Mouse (Mus musculus) midbrain, embryonic 12.5 days (tissue): Measurements from ENCODE around the gene Atp5h. TPM values are rescaled to one million over a fixed set of nuclear protein-coding genes. Genes with fewer than 3 reads are reported as not detected.
"Not testable (repeated sequence)": the region's sequence is repeated elsewhere in the genome, so short reads cannot be mapped to it uniquely, and the experiment has no call there.

Experiments used
- ATAC-seq: fragments of 200-750 bp; cut with Nextera tagmentation; 2 replicates; pipeline ENCODE4 v1.8.0; 2017; ENCODE audit warnings: low read depth, moderate TSS enrichment, moderate library complexity; ENCODE audit not compliant: low FRiP score
- H3K27ac ChIP-seq: fragments of 300-500 bp; sonication (generic); replicated peaks from 2 replicates; pipeline ENCODE4 v1.5.1; 2016; ENCODE audit warnings: mild to moderate bottlenecking
- H3K27me3 ChIP-seq: fragments of 300-500 bp; sonication (generic); 2 replicates; pipeline ENCODE4 v1.6.1; 2016; ENCODE audit warnings: mild to moderate bottlenecking
- H3K36me3 ChIP-seq: fragments of 300-500 bp; sonication (generic); 2 replicates; pipeline ENCODE4 v1.6.1; 2016
- H3K4me1 ChIP-seq: fragments of 300-500 bp; sonication (generic); 2 replicates; pipeline ENCODE4 v1.6.1; 2016
- H3K4me2 ChIP-seq: fragments of 300-500 bp; sonication (generic); replicated peaks from 2 replicates; pipeline ENCODE4 v1.6.1; 2016; ENCODE audit warnings: mild to moderate bottlenecking, moderate library complexity
- H3K4me3 ChIP-seq: fragments of 300-500 bp; sonication (generic); 2 replicates; pipeline ENCODE4 v1.5.1; 2016; ENCODE audit warnings: mild to moderate bottlenecking
- H3K9ac ChIP-seq: fragments of 300-500 bp; sonication (generic); replicated peaks from 2 replicates; pipeline ENCODE4 v1.6.1; 2016; ENCODE audit warnings: mild to moderate bottlenecking, moderate library complexity
- H3K9me3 ChIP-seq: fragments of 300-500 bp; sonication (generic); 2 replicates; pipeline ENCODE4 v1.6.1; 2016; ENCODE audit warnings: mild to moderate bottlenecking
- WGBS: fragments of 180-500 bp; shearing (Covaris S2); methylation state at CpG from one replicate; pipeline ENCODE4 v1.1.7; 2016; 5-methylcytosine and 5-hydroxymethylcytosine counted together
- polyA plus RNA-seq: library from polyadenylated mRNA; unstranded; fragments of >200 nt; fragmentation: Nextera tagmentation; extraction: Ambion mirVana; gene quantifications from 2 replicates; pipeline ENCODE4 v1.2.1, GENCODE M21; 2016

The Atp5h gene
- polyA plus RNA-seq, result 873 and 889 TPM in 2 replicates

DNA sequence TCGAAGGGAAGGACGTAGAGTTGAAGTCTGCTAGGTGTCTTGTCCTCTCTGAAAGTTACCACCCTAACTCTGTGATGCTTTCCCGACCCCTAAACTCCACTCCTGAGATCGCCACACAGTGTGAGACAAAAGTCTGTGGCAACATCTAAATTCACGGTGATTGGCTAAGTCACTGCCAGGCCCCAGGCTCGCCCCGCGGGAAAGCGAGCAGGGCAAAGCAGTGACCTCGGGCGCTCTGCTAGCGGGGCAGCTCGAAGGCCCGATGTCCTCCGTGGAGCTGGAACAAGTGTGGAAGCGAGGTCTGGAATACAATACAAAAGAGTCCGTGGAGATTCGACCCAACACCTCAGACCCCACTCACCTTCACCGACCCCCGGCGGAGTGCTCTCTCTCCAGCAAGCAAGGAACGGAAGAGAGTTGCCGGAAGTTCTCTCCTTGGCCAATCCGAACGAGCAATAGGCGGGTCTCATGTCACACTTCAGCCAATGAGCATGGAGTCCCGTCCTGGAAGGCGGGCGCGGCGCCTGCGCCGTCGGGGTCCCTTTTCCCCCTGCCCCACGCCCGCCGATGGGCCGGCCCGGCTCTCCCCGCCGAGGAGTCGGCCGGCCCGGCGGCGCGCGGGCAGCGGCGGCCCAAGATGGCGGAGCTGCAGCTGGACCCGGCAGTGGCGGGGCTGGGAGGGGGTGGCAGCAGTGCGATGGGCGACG is at the start of gene Atp5h, which contains the start of gene Kctd2:
Gene Atp5h, minus strand, starts transcription at position 432 of the 707 bp plus-strand sequence.
Gene Kctd2, plus strand, starts transcription at position 598 of the 707 bp plus-strand sequence.
- Histone ChIP-seq H3K36me3 (peaks cover 40% of the 10 kb centered on the region), H3K4me2 (peak within 1 kb of the TSS; percentile 98), H3K4me3 (peak within 1 kb of the TSS; percentile 62), H3K27ac (peak within 1 kb of the TSS; percentile 76), H3K9me3 (no peaks in the 10 kb centered on the region), H3K4me1 (peaks cover 30% of the 10 kb centered on the region), H3K9ac (peak within 1 kb of the TSS; percentile 87), H3K27me3 (no peaks in the 10 kb centered on the region)
- WGBS, result under 1% methylated on average over 40 of the region's 56 CpGs
- peak; percentile 98 for ATAC-seq

DNA sequence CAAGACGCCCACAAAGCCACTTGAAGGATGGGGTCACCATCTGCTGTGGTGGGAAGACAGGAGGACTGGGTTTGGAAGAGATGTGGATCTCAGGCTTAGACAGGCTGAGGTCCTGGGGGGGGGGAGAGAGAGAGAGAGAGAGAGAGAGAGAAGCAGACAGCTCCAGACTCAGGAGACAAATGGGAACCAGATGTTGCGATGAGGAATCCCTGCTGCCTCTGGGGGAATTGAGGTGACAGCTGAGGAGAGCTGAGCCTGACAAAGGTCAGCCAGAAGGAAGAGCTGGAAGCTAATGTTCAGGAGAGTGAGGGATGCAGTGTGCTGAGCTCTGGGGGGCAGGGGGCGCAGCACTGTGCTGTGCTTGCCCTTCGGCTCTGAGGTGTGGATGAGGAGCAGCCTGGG is 47.5 kb upstream of the Atp5h start:
- 55% methylated on average over 4 of the region's 4 CpGs for WGBS
- H3K27me3 ChIP-seq, result no peaks in the 10 kb centered on the region; the same call in 1 of the 2 replicates
- no peak overlapping the region for H3K4me2 ChIP-seq

GRCm38 (mm10) chr11:115464851-115465250 is 45.1 kb upstream of the Atp5h start:
- Histone ChIP-seq H3K27me3 (no peaks in the 10 kb centered on the region; the same call in 1 of the 2 replicates), H3K9ac (no peak overlapping the region), H3K4me2 (no peak overlapping the region), H3K27ac (no peak overlapping the region), H3K9me3 (no peaks in the 10 kb centered on the region), H3K4me3 (no peak overlapping the region), H3K4me1 (no peaks in the 10 kb centered on the region; the same call in 1 of the 2 replicates), H3K36me3 (no peaks in the 10 kb centered on the region)
- 88% methylated on average over 8 of the region's 8 CpGs for WGBS
- no peak for ATAC-seq

More for the DNA sequence above, 47.5 kb upstream of the Atp5h start:
- Histone ChIP-seq H3K4me1 (no peaks in the 10 kb centered on the region; the same call in 1 of the 2 replicates), H3K27ac (no peak overlapping the region), H3K9me3 (no peaks in the 10 kb centered on the region), H3K9ac (0 out of 2 replicates have a peak overlapping the region, but pooled peaks have one; percentile 34), H3K36me3 (no peaks in the 10 kb centered on the region), H3K4me3 (no peak overlapping the region)
- no peak for ATAC-seq

- no peaks in the 10 kb centered on the region; the same call in 1 of the 2 replicates for H3K27me3 ChIP-seq
- no peak overlapping the region for H3K9ac ChIP-seq
- H3K27ac ChIP-seq, result no peak overlapping the region
- no peak for ATAC-seq
- no peak overlapping the region for H3K4me2 ChIP-seq
- no peaks in the 10 kb centered on the region for H3K36me3 ChIP-seq
- WGBS, result 77% methylated on average over 11 of the region's 11 CpGs
- no peaks in the 10 kb centered on the region for H3K9me3 ChIP-seq
- H3K4me3 ChIP-seq, result no peak overlapping the region
- H3K4me1 ChIP-seq, result no peaks in the 10 kb centered on the region; the same call in 1 of the 2 replicates
Measured at GRCm38 (mm10) chr11:115463397-115463796, 43.6 kb upstream of the Atp5h start.

- WGBS, result 82% methylated on average over 16 of the region's 16 CpGs
- no peak for ATAC-seq
- Histone ChIP-seq H3K27ac (no peak within 1 kb of the TSS), H3K9ac (no peak within 1 kb of the TSS), H3K36me3 (no peaks in the 10 kb centered on the region), H3K9me3 (no peaks in the 10 kb centered on the region), H3K4me1 (no peaks in the 10 kb centered on the region; the same call in 1 of the 2 replicates), H3K27me3 (no peaks in the 10 kb centered on the region; the same call in 1 of the 2 replicates), H3K4me2 (no peak within 1 kb of the TSS), H3K4me3 (no peak within 1 kb of the TSS)
Measured at GRCm38 (mm10) chr11:115462243-115462891, 42.6 kb upstream of the Atp5h start, which contains the start of gene Slc16a5. TSS of gene Slc16a5 (plus strand) at chr11:115462474.

DNA sequence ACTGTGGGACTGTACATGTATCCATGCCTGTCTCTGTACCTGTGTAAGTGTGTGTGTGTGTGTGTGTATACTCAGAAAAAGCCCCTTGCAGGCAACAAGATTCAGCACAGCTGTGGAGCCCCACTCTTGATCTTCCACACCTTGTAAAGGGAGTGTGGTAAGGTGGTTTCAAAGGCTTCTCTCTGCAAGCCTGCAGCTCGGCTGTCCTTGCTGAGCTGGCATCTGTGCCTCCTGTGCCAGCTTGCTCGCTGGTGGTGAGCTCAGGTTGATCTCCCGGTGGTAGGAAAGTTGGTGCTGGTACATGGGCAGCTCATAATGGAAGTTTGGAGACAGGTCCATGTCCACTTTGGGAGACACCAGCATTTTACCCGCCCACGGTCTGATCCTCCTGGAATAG is 42.1 kb upstream of the Atp5h start:
- Histone ChIP-seq H3K9ac (no peak overlapping the region), H3K9me3 (no peaks in the 10 kb centered on the region), H3K27ac (no peak overlapping the region), H3K4me2 (no peak overlapping the region), H3K36me3 (no peaks in the 10 kb centered on the region), H3K4me3 (no peak overlapping the region), H3K4me1 (no peaks in the 10 kb centered on the region), H3K27me3 (no peaks in the 10 kb centered on the region; the same call in 1 of the 2 replicates)
- WGBS, result 80% methylated on average over 5 of the region's 5 CpGs
- no peak for ATAC-seq

- no peak overlapping the region for H3K4me3 ChIP-seq
- H3K4me2 ChIP-seq, result no peak overlapping the region
- no peaks in the 10 kb centered on the region; the same call in 1 of the 2 replicates for H3K27me3 ChIP-seq
- H3K4me1 ChIP-seq, result no peaks in the 10 kb centered on the region
- no peaks in the 10 kb centered on the region for H3K9me3 ChIP-seq
- no peak overlapping the region for H3K9ac ChIP-seq
- H3K36me3 ChIP-seq, result no peaks in the 10 kb centered on the region
- 18% methylated on average over 8 of the region's 8 CpGs for WGBS
- no peak overlapping the region for H3K27ac ChIP-seq
- ATAC-seq, result no peak
Measured at GRCm38 (mm10) chr11:115460976-115461375, 41.2 kb upstream of the Atp5h start.

DNA sequence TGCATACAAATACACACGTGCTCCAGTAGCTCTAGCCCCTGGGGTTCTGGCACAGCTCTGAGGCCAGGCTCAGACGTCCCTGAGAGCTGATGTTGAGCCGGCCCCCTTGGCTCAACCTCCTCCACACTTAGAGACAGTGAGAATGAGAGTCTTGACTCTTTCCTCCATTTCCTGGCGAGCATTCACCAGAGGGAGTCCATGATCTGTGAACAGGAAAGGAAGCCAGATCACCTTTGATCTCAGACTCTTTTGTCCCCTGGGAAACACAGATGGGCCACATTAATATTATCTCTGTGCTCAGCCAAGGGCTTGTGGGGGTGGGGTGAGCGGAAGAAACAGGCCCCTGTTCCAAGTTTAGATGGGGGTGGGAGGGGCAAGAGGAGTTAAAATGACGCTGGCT is 37.6 kb upstream of the Atp5h start:
- H3K9ac ChIP-seq, result no peak overlapping the region
- H3K4me2 ChIP-seq, result no peak overlapping the region
- no peaks in the 10 kb centered on the region for H3K36me3 ChIP-seq
- no peaks in the 10 kb centered on the region; the same call in 1 of the 2 replicates for H3K27me3 ChIP-seq
- 42% methylated on average over 6 of the region's 6 CpGs for WGBS
- no peaks in the 10 kb centered on the region for H3K4me1 ChIP-seq
- ATAC-seq, result no peak
- no peaks in the 10 kb centered on the region for H3K9me3 ChIP-seq
- H3K4me3 ChIP-seq, result no peak overlapping the region
- H3K27ac ChIP-seq, result no peak overlapping the region

DNA sequence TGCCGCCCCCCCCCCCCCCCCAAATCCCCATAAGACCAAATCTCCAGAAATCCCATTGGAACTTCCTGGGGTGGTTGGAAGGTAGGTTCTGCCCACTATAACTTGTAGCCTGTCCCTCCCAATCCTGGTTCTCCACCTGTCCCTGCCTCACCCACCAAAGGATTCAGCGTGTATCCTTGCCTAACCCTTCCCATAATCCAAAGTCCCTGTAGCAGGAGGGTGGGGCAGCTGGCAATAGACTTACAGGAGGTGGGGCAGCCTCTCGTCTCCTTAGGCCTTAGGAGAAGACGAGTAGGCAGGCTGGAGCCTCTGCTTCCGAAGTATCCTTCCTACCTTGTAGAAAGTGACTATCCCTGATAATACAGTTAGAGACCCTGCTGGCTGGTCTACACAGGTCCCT is 36.4 kb upstream of the Atp5h start:
- Histone ChIP-seq H3K27me3 (no peaks in the 10 kb centered on the region), H3K9ac (no peak overlapping the region), H3K4me2 (no peak overlapping the region), H3K36me3 (no peaks in the 10 kb centered on the region), H3K4me1 (no peaks in the 10 kb centered on the region), H3K27ac (no peak overlapping the region), H3K9me3 (no peaks in the 10 kb centered on the region), H3K4me3 (no peak overlapping the region)
- no peak for ATAC-seq
- 93% methylated on average over 4 of the region's 5 CpGs for WGBS

DNA sequence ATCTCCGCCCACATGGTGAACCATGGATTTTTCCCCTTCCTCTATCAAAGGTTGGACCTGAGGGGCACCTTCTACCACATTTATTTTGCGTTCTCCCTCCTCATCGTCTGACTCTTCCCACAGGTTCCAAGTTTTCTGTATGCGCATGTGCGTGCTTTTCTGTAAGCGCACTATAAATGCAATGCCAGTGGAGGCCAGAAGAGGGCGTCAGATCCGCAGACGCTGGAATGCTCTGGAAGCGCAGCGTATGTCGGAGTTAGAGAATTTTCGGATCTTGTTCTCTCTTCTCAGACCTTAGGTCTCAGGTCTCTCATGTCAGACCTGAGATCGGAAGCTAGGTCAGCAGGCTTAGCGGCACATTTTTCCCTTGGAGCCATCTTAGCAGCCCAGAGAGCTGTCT is 35.9 kb upstream of the Atp5h start:
- Histone ChIP-seq H3K4me1 (no peaks in the 10 kb centered on the region), H3K9ac (no peak overlapping the region), H3K27ac (no peak overlapping the region), H3K27me3 (no peaks in the 10 kb centered on the region), H3K4me3 (no peak overlapping the region), H3K4me2 (no peak overlapping the region), H3K36me3 (no peaks in the 10 kb centered on the region), H3K9me3 (no peaks in the 10 kb centered on the region)
- 84% methylated on average over 15 of the region's 15 CpGs for WGBS
- no peak for ATAC-seq

- ATAC-seq, H3K27me3 ChIP-seq, H3K36me3 ChIP-seq, H3K4me1 ChIP-seq, H3K4me2 ChIP-seq, H3K4me3 ChIP-seq, H3K9me3 ChIP-seq, H3K27ac ChIP-seq, H3K9ac ChIP-seq: not testable (repeated sequence)
- 84% methylated on average over 6 of the region's 6 CpGs for WGBS
Measured at GRCm38 (mm10) chr11:115454822-115455221, 35.1 kb upstream of the Atp5h start.

DNA sequence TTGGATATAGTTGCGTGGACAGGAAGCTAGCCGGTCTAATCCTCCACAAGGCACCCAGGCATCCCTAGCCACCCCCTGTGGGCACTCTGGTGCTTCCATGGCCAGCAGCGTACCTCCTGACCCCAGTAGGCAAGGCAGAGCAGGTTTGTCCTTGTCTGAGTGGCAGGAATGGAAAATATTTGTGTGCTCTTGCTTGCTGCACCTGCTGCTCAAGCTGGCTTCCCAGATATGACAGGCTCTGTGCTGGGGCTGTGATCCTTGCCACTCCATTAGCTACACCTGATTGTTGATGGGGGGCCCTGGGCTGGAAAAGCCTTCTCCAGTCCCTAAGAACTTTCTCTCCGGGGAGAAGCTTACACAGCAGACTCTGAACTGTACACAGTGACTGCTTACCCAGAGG is 33.5 kb upstream of the Atp5h start:
- H3K27ac ChIP-seq, result no peak overlapping the region
- no peak overlapping the region for H3K4me3 ChIP-seq
- H3K4me1 ChIP-seq, result no peaks in the 10 kb centered on the region; the same call in 1 of the 2 replicates
- H3K4me2 ChIP-seq, result no peak overlapping the region
- H3K36me3 ChIP-seq, result no peaks in the 10 kb centered on the region
- ATAC-seq, result no peak
- WGBS, result 76% methylated on average over 4 of the region's 4 CpGs
- H3K27me3 ChIP-seq, result no peaks in the 10 kb centered on the region
- no peak overlapping the region for H3K9ac ChIP-seq
- no peaks in the 10 kb centered on the region for H3K9me3 ChIP-seq
